Mouse (Mus musculus) sigmoid colon, adult 10 weeks (tissue): ENCODE measurements around the gene Prpf39. TPM values are rescaled to one million over a fixed set of nuclear protein-coding genes. Genes with fewer than 3 reads are reported as not detected.

Experiments
- polyA plus RNA-seq: library from polyadenylated mRNA; stranded (reverse); fragments of 350-450 nt; fragmentation: Illumina TruSeq; extraction: RNeasy Lipid Tissue Mini Kit (QIAGEN cat#74804); gene quantifications from one replicate; pipeline ENCODE4 v1.2.3, GENCODE M21; 2014; ENCODE audit warnings: low read depth, low replicate concordance

The Prpf39 gene
- polyA plus RNA-seq: 216 TPM

GRCm38 (mm10) chr12:65036190-65036870 is at the start of gene Prpf39:
Gene Prpf39 (plus strand): TSS chr12:65036333.

GRCm38 (mm10) chr12:65073611-65074178 is 37.6 kb downstream of the Prpf39 start, which contains the start of gene Fkbp3:
Gene Fkbp3 (minus strand): TSS chr12:65074007.

GRCm38 (mm10) chr12:65075085-65075732 is 39.1 kb downstream of the Prpf39 start, which contains the start of gene Fancm:
Gene Fancm (plus strand): TSS chr12:65075603.

Other genes starting within 250 kb of the Prpf39 start
- 42.2 TPM for gene Gm527, start 118.4 kb upstream of the Prpf39 start, polyA plus RNA-seq
- gene Klhl28, start 70.8 kb upstream of the Prpf39 start, polyA plus RNA-seq: 35.1 TPM
- 70.7 TPM for gene Togaram1, start 70.5 kb upstream of the Prpf39 start, polyA plus RNA-seq
- 205 TPM for gene Fkbp3, start 37.7 kb downstream of the Prpf39 start, polyA plus RNA-seq
- 5.7 TPM for gene Fancm, start 39.3 kb downstream of the Prpf39 start, polyA plus RNA-seq
- 21.2 TPM for gene Mis18bp1, start 136.3 kb downstream of the Prpf39 start, polyA plus RNA-seq
- not detected for gene Wdr20rt, start 189.2 kb downstream of the Prpf39 start, polyA plus RNA-seq